Mouse (Mus musculus) cortical plate, adult 2 months (tissue): ENCODE data around the gene Ccdc194.
A peak's percentile ranks its signal among the peaks of the same experiment; 100 is the strongest.

Experiments used
- CTCF ChIP-seq: fragments of 200-500 bp; IDR thresholded peaks from 2 replicates; pipeline ENCODE4 v1.5.1; 2011; ENCODE audit warnings: mild to moderate bottlenecking, control low read depth, low read length; ENCODE audit not compliant: insufficient read depth; ENCODE audit errors: extremely low read depth
- POLR2A ChIP-seq: fragments of 200-500 bp; IDR thresholded peaks from 2 replicates; pipeline ENCODE4 v1.6.1; 2011; ENCODE audit warnings: mild to moderate bottlenecking, low read length, control low read depth; ENCODE audit not compliant: insufficient read depth; ENCODE audit errors: extremely low read depth

DNA sequence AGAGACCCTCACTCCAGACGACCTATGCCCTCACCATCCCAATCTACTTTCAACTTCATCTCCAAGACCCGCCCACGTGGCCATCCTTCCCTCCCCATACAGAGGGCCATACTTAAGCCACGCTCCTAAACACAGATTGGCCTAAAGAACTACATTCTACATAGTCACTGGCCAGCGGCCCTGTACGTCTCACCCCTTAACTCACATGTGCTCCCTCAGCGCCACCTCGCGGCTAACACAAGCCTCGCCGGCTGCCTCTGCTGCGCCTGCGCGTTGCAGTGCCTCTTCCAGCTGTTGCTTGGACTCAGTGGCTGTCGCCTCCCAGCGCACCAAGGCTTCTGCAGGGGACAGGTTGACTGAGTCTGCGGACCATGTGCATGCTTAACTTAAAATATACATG, 3.9 kb downstream of the Ccdc194 start:
- no peak for TF ChIP-seq POLR2A
- TF ChIP-seq CTCF = peak; percentile 88
